Mouse (Mus musculus): ENCODE results near the gene Bckdhb. TPM values are rescaled to one million over a fixed set of nuclear protein-coding genes. Genes with fewer than 3 reads are reported as not detected.

The Bckdhb gene
- polyA plus RNA-seq, 1 experiment from 2014 or later = 40.7 TPM

DNA sequence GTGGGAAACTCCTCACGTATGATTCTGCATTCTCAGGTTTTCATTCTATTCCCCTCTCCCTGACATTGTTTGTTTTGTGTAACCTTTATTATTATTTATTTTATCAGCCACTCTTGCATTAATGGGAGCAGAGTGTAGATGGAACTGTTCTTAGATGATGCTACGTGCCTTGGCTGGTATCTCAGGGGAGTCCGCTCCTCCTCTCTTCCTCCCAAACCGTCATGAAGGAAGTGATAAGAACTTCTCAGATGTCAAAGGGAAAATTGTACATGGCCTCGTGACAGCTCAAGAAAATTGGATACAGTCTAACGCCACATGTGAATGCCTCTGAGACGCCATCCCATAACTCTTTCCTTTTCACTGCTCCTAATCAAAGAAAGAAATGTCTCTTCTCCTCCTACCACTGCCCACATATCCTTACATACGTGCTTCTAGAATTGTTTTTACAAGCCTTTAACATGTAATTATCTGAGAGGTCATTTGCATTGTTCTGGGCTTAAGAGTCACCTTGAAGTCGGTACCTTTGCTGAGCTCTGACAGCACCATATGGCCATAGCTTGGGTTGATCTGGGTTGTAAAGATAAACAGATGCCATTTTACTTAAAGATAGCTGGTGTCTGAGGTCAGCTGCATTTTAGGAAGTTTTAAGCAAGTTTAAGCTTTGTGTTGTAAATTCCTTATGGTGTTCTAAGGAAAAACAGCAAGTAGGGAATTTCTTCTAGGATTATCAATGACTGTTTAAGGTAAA lies 165.5 kb downstream of the Bckdhb start:
- H3K9me3 ChIP-seq = no peaks in the 10 kb centered on the region
- no peak overlapping the region for H3K27ac ChIP-seq (replicated peaks)
- no peak overlapping the region for H3K4me2 ChIP-seq (replicated peaks)
- H3K4me3 ChIP-seq = no peak overlapping the region
- H3K27me3 ChIP-seq = no peaks in the 10 kb centered on the region
- H3K4me1 ChIP-seq = no peaks in the 10 kb centered on the region
- no peak for ATAC-seq (ENCODE audit: low FRiP score, low read depth)
- no peaks in the 10 kb centered on the region for H3K36me3 ChIP-seq
- H3K9ac ChIP-seq (replicated peaks) = no peak overlapping the region
- WGBS = 82% methylated on average over 9 of the region's 9 CpGs

DNA sequence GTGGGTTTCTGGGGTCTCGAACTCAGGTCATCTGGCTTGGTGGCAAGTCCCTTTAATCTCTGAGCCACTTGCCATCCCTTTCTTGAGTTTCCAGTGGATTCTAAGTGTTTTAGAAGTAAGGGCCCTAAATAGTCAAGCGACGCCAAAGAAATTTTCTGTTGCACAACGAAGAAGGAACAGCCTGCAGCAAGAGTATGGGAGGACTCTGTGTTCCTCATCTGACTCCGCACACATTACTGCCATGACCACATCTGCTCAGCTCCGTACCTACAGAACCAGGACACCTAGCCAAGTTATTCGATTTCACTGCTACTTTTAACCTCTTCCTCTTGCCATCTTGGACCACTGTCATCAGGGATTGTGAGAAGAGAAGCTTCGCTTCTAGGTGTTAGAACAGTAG lies 168.0 kb downstream of the Bckdhb start:
- Histone ChIP-seq H3K4me1 (no peaks in the 10 kb centered on the region), H3K9ac (replicated peaks) (no peak overlapping the region), H3K27me3 (no peaks in the 10 kb centered on the region), H3K4me3 (no peak overlapping the region), H3K4me2 (replicated peaks) (no peak overlapping the region), H3K9me3 (no peaks in the 10 kb centered on the region), H3K36me3 (no peaks in the 10 kb centered on the region), H3K27ac (replicated peaks) (no peak overlapping the region)
- no peak for ATAC-seq (ENCODE audit: low FRiP score, low read depth)
- 97% methylated on average over 8 of the region's 8 CpGs for WGBS

DNA sequence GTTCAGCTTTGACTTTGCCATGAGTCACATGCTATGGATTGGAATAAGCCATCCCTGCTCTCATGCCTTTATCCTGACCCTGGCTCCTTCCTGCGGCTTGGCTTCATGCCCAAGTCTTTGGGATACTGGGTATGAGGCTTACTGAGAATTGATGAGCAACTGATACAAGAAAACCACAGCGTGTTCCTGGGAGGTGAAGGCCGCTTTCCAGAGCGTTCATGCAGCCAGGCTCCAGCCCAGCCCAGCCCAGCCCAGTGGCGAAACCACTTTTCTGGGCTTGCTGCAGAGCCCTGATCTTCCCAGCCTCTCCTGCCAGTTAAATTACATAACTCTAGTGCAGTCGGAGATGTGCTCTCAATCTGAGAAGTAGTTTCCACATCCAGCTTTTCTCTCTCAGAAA lies 169.2 kb downstream of the Bckdhb start:
- H3K4me1 ChIP-seq = no peaks in the 10 kb centered on the region
- no peak for ATAC-seq (ENCODE audit: low FRiP score, low read depth)
- no peaks in the 10 kb centered on the region for H3K36me3 ChIP-seq
- H3K9me3 ChIP-seq = no peaks in the 10 kb centered on the region
- no peak overlapping the region for H3K4me2 ChIP-seq (replicated peaks)
- no peak overlapping the region for H3K9ac ChIP-seq (replicated peaks)
- no peaks in the 10 kb centered on the region for H3K27me3 ChIP-seq
- 93% methylated on average over 6 of the region's 6 CpGs for WGBS
- no peak overlapping the region for H3K4me3 ChIP-seq
- no peak overlapping the region for H3K27ac ChIP-seq (replicated peaks)

DNA sequence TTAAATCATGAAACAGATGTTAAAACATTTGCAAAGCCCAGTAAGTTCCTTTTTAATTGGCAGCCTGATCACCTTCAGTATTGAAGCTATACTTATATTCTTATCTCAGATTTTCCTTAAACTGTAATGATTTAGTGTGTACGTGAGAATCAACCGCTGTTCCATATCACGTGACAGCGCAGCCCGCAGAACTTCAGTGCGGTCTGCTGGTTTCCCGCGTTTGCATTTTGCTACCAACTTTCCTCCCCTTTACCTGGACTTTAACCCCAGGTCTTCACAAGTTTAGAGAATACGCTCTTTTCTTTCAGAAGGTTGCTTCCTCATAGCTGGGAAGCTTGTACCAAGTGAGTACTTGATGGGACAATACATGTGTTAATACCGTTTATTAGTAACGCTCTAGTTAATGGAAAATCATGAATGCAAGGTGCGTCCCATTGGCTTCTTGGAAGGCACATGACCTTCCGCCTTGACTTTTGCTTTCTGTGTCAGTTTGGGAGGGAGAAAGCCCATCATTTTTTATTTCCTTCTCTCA lies 171.6 kb downstream of the Bckdhb start:
- no peaks in the 10 kb centered on the region for H3K36me3 ChIP-seq
- 96% methylated on average over 13 of the region's 13 CpGs for WGBS

DNA sequence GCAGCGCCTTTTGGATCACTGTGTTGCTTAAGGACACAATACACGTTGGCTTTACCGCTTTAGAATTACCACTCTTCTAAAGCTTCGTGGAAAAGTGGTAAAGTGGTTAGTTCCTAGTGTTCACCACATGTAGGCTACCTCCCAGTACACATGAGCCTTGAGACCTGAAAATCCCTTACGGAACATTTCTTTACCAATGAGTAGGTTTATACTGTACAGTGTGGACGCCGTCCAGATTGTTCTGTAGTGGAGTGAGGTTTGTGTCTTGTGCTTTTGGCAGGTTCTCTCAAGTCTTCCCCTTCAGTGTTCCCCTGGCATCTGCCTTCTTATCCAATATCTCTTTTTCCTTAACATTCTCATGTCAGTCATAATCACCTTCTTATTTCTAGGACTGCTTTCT lies 178.4 kb downstream of the Bckdhb start:
- WGBS = 96% methylated on average over 7 of the region's 7 CpGs
- Histone ChIP-seq H3K4me3 (no peak overlapping the region), H3K4me2 (replicated peaks) (no peak overlapping the region), H3K27me3 (no peaks in the 10 kb centered on the region), H3K27ac (replicated peaks) (no peak overlapping the region), H3K4me1 (0 out of 2 replicates have a peak, but pooled peaks cover 4% of the 10 kb centered on the region), H3K9me3 (no peaks in the 10 kb centered on the region), H3K9ac (replicated peaks) (no peak overlapping the region), H3K36me3 (no peaks in the 10 kb centered on the region)
- ATAC-seq (ENCODE audit: low FRiP score, low read depth) = no peak

More for the DNA sequence above, 171.6 kb downstream of the Bckdhb start:
- Histone ChIP-seq H3K4me1 (no peaks in the 10 kb centered on the region), H3K9ac (replicated peaks) (no peak overlapping the region), H3K27me3 (no peaks in the 10 kb centered on the region), H3K4me3 (no peak overlapping the region), H3K27ac (replicated peaks) (no peak overlapping the region), H3K9me3 (no peaks in the 10 kb centered on the region), H3K4me2 (replicated peaks) (no peak overlapping the region)
- no peak for ATAC-seq (ENCODE audit: low FRiP score, low read depth)

DNA sequence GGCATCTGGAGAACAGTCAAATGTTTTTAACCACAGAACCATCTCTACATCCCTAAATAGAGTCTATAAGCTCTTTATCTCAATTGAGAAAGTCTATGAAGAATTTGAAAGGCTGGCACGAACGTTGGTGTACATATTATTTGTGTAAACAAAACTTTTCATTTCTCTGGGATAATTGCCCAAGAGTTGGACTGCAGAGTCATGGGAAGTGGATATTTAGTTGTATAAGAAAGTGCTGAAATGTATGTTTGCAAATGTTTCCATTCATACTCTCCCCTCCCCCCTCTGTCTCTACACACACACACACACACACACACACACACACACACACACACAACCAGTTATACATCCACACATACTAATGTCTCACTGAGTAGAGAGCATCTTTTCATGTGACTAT lies 181.5 kb downstream of the Bckdhb start:
- H3K27ac ChIP-seq (replicated peaks) = no peak overlapping the region
- WGBS = 95% methylated on average over 2 of the region's 2 CpGs
- H3K27me3 ChIP-seq = no peaks in the 10 kb centered on the region

DNA sequence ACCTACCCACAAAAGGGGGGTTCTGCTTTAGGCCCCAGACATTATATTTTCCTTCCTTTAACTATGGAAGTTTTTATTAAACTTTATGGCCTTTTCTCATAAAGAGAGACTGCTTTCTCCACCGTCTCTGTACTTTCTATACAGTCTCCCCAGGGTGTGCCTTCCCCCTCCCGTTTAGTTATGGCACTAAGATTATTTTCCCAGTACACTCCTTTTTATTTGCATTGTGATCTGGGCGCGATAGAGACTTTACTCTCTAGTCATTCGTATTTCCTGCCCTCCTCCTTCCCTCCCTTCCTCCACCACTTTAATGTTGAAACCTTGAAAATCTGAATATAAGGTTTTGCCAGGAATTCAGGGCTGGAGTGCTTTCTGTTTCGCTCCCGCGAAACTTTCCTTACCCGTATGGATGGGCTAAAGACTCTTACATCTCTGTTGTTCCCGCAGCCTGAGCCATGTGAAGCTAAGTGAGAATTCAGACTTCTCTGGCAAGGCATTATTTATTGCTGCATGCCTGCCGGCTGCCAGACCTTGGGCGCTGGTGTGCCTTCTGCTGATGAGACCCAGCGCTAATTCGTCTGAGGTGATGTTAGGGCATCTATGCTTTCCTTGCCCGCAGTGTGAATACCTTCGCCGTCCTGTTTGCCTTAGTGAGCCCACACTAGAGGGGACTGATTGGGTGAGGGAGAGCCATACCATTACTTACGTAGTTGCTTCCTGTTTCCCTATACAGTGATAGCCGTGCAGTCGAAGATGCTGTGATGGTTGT lies 182.3 kb downstream of the Bckdhb start:
- no peaks in the 10 kb centered on the region for H3K9me3 ChIP-seq
- H3K27me3 ChIP-seq = no peaks in the 10 kb centered on the region
- H3K9ac ChIP-seq (replicated peaks) = no peak overlapping the region
- no peak overlapping the region for H3K4me2 ChIP-seq (replicated peaks)
- H3K4me1 ChIP-seq = peaks cover 24% of the 10 kb centered on the region
- H3K4me3 ChIP-seq = no peak overlapping the region
- H3K27ac ChIP-seq (replicated peaks) = no peak overlapping the region
- ATAC-seq (ENCODE audit: low FRiP score, low read depth) = no peak
- WGBS = 85% methylated on average over 20 of the region's 20 CpGs
- H3K36me3 ChIP-seq = no peaks in the 10 kb centered on the region

More for the DNA sequence above, 181.5 kb downstream of the Bckdhb start:
- H3K4me3 ChIP-seq = no peak overlapping the region
- H3K9me3 ChIP-seq = no peaks in the 10 kb centered on the region
- H3K4me2 ChIP-seq (replicated peaks) = no peak overlapping the region
- peaks cover 21% of the 10 kb centered on the region for H3K4me1 ChIP-seq
- no peak overlapping the region for H3K9ac ChIP-seq (replicated peaks)
- no peaks in the 10 kb centered on the region for H3K36me3 ChIP-seq
- ATAC-seq (ENCODE audit: low FRiP score, low read depth) = no peak

DNA sequence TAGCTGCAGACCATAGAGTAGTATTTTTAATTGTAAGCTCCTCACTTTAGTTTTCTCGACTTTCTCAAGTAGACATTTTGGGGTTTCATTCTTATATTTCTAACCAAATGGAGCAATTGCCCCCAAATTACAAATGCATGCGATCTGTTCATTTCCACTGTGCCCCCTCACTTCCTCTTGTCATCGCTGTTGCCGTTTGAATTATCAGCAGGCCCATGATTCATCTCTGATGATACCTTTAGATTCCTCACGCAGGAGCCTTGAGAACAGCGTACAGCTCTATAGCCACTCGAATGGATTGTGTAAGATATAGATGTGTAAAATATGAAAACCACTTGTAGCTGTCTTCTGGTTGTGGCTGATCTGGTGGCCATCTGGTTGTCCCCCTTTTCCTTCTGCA lies 183.6 kb downstream of the Bckdhb start:
- H3K9me3 ChIP-seq = no peaks in the 10 kb centered on the region
- H3K4me1 ChIP-seq = peaks cover 25% of the 10 kb centered on the region
- no peak overlapping the region for H3K27ac ChIP-seq (replicated peaks)
- 94% methylated on average over 7 of the region's 7 CpGs for WGBS
- no peak for ATAC-seq (ENCODE audit: low FRiP score, low read depth)
- H3K27me3 ChIP-seq = no peaks in the 10 kb centered on the region
- no peak overlapping the region for H3K9ac ChIP-seq (replicated peaks)
- H3K4me3 ChIP-seq = no peak overlapping the region
- H3K36me3 ChIP-seq = no peaks in the 10 kb centered on the region
- no peak overlapping the region for H3K4me2 ChIP-seq (replicated peaks)

DNA sequence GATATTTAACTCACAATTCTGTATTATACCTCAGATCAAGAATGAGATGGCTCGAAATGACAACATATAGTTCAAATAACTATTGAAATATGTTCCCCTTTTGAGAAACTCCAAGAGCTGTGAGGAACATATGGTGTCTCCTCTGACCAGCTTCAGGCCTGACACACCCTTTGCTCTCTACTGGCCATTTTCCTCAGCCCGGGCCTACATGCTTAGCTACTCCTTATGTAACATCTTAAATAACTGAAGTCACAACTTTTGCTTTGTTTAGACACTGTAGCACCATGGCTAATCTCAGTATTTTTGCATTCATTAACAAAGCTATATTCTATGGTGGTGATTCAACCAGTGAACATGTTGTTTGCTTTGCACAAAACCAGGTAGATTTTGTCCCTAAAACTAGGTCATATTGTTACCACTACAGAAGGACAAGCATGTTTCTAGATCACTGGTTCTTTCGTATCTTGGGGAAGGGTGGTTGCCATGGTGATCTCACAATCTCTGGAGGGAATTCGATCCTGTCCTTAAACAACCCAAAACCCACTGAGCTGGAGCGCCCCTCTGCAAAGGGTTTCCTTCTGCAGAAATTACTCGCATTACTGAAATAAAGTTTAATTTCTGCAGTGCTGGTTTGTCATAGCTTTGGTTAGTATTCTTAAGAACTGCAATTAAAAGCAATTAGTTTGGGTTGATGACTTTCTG lies 185.0 kb downstream of the Bckdhb start:
- H3K27ac ChIP-seq (replicated peaks) = no peak overlapping the region
- H3K4me2 ChIP-seq (replicated peaks) = no peak overlapping the region
- H3K4me1 ChIP-seq = peaks cover 25% of the 10 kb centered on the region
- H3K9me3 ChIP-seq = no peaks in the 10 kb centered on the region
- ATAC-seq (ENCODE audit: low FRiP score, low read depth) = peak; percentile 54
- no peak overlapping the region for H3K4me3 ChIP-seq
- H3K36me3 ChIP-seq = no peaks in the 10 kb centered on the region
- H3K9ac ChIP-seq (replicated peaks) = no peak overlapping the region
- WGBS = 31% methylated on average over 6 of the region's 6 CpGs
- no peaks in the 10 kb centered on the region for H3K27me3 ChIP-seq

DNA sequence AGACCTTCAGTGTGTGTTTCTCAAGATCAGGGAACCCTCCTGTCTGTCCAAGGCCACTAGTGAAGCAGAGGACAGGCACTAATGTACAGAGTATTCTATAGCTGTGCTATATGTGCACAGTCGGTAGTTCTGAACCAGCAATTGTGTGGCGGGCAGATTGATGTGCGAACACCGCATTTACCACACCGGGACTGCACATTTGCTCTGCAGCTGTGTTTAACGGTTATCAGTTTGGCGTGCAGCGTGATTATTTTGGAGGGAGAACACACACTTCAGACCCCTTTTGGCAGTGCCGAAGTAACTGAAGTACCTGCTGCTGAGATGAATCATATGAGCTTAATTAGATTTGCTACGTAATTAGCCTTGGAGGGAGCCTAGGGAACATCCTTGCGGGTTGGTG lies 185.7 kb downstream of the Bckdhb start:
- Histone ChIP-seq H3K9me3 (no peaks in the 10 kb centered on the region), H3K27me3 (no peaks in the 10 kb centered on the region), H3K4me1 (peaks cover 25% of the 10 kb centered on the region), H3K4me3 (no peak overlapping the region), H3K27ac (replicated peaks) (no peak overlapping the region), H3K9ac (replicated peaks) (no peak overlapping the region), H3K36me3 (no peaks in the 10 kb centered on the region), H3K4me2 (replicated peaks) (no peak overlapping the region)
- WGBS = 38% methylated on average over 11 of the region's 11 CpGs
- ATAC-seq (ENCODE audit: low FRiP score, low read depth) = no peak

DNA sequence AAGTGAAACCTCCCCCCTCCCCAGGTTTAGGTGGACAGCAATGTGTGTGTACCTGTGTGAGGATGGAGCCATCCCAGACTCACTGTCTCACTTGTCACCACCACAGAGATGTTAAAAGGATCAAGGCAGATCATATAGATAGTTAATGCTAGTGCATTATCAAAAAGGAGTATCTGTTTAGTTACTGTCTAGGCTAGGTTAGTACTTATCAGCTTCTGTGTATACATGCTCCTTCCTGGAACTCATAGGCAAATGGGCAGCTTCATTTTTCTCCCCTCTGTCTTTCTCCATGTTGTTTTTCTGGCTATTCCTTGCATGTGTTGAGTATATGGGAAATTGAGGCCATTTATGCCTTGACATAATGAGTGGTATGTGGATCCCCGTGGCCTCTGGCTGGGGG lies 187.4 kb downstream of the Bckdhb start:
- Histone ChIP-seq H3K27ac (replicated peaks) (peak overlapping the region; percentile 46; the same call in 1 of the 2 replicates), H3K4me2 (replicated peaks) (no peak overlapping the region), H3K36me3 (no peaks in the 10 kb centered on the region), H3K27me3 (no peaks in the 10 kb centered on the region), H3K9ac (replicated peaks) (no peak overlapping the region), H3K4me1 (peaks cover 21% of the 10 kb centered on the region), H3K9me3 (no peaks in the 10 kb centered on the region), H3K4me3 (no peak overlapping the region)
- no peak for ATAC-seq (ENCODE audit: low FRiP score, low read depth)
- 58% methylated on average over 1 of the region's 1 CpGs for WGBS

All from midbrain, embryonic 12.5 days (tissue).